Mouse (Mus musculus) splenic B cell, adult 2 months (primary cell): ENCODE data around the gene Cd2ap.
A peak's percentile ranks its signal among the peaks of the same experiment; 100 is the strongest.
"Not testable (repeated sequence)": the region's sequence is repeated elsewhere in the genome, so short reads cannot be mapped to it uniquely, and the experiment has no call there.

Experiments used
- DNase-seq: peaks from one replicate; pipeline ENCODE4 v3.0.0-alpha.2; 2011; ENCODE audit warnings: low read depth, low spot score
- H3K27me3 ChIP-seq: 2 replicates; pipeline ENCODE4 v1.6.1; 2012; ENCODE audit warnings: mild to moderate bottlenecking, low read length, moderate library complexity, mixed read lengths; ENCODE audit not compliant: control insufficient read depth, poor library complexity, insufficient read depth, severe bottlenecking
- H3K36me3 ChIP-seq: 2 replicates; pipeline ENCODE4 v1.6.1; 2012; ENCODE audit warnings: mild to moderate bottlenecking, low read length, moderate library complexity, mixed read lengths; ENCODE audit not compliant: control insufficient read depth, poor library complexity, insufficient read depth, severe bottlenecking

Gene Cd2ap

GRCm38 (mm10) chr17:42876001-42876903 is at the start of gene Cd2ap:
Gene Cd2ap (minus strand): TSS chr17:42876665.
- DNase-seq, result peak; percentile 98

GRCm38 (mm10) chr17:42924731-42925130 is 48.3 kb upstream of the Cd2ap start:
- no peaks in the 10 kb centered on the region for H3K36me3 ChIP-seq
- H3K27me3 ChIP-seq, result no peaks in the 10 kb centered on the region; the same call in 1 of the 2 replicates
- DNase-seq, result peak; percentile 37

More at GRCm38 (mm10) chr17:42876001-42876903, at the start of gene Cd2ap:
- Histone ChIP-seq H3K27me3 (no peaks in the 10 kb centered on the region), H3K36me3 (no peaks in the 10 kb centered on the region)

- no peaks in the 10 kb centered on the region for H3K36me3 ChIP-seq
- no peak for DNase-seq
- no peaks in the 10 kb centered on the region for H3K27me3 ChIP-seq
Measured at GRCm38 (mm10) chr17:42918810-42919209, 42.3 kb upstream of the Cd2ap start.

GRCm38 (mm10) chr17:42914726-42915125 is 38.3 kb upstream of the Cd2ap start:
- no peaks in the 10 kb centered on the region for H3K27me3 ChIP-seq
- peak; percentile 29 for DNase-seq
- no peaks in the 10 kb centered on the region for H3K36me3 ChIP-seq

- DNase-seq, result peak; percentile 39
- no peaks in the 10 kb centered on the region for H3K36me3 ChIP-seq
- no peaks in the 10 kb centered on the region for H3K27me3 ChIP-seq
Measured at GRCm38 (mm10) chr17:42912193-42912592, 35.7 kb upstream of the Cd2ap start.

GRCm38 (mm10) chr17:42910476-42910875 is 34.0 kb upstream of the Cd2ap start:
- no peak for DNase-seq
- Histone ChIP-seq H3K27me3 (no peaks in the 10 kb centered on the region), H3K36me3 (no peaks in the 10 kb centered on the region)

- Histone ChIP-seq H3K27me3 (no peaks in the 10 kb centered on the region), H3K36me3 (no peaks in the 10 kb centered on the region)
- DNase-seq, result no peak
Measured at GRCm38 (mm10) chr17:42909376-42909775, 32.9 kb upstream of the Cd2ap start.

GRCm38 (mm10) chr17:42908744-42909370 is 32.4 kb upstream of the Cd2ap start:
- Histone ChIP-seq H3K27me3 (no peaks in the 10 kb centered on the region), H3K36me3 (no peaks in the 10 kb centered on the region)
- DNase-seq, result no peak

GRCm38 (mm10) chr17:42908136-42908535 is 31.7 kb upstream of the Cd2ap start:
- Histone ChIP-seq H3K27me3 (no peaks in the 10 kb centered on the region), H3K36me3 (no peaks in the 10 kb centered on the region)
- no peak for DNase-seq

- not testable (repeated sequence) for H3K36me3 ChIP-seq, DNase-seq, H3K27me3 ChIP-seq
Measured at GRCm38 (mm10) chr17:42906456-42906855, 30.0 kb upstream of the Cd2ap start.

GRCm38 (mm10) chr17:42905919-42906318 is 29.5 kb upstream of the Cd2ap start:
- Histone ChIP-seq H3K27me3 (no peaks in the 10 kb centered on the region), H3K36me3 (no peaks in the 10 kb centered on the region)
- no peak for DNase-seq

GRCm38 (mm10) chr17:42900795-42901194 is 24.3 kb upstream of the Cd2ap start:
- Histone ChIP-seq H3K36me3 (no peaks in the 10 kb centered on the region), H3K27me3 (no peaks in the 10 kb centered on the region)
- DNase-seq, result no peak

GRCm38 (mm10) chr17:42887282-42887707 is 10.8 kb upstream of the Cd2ap start:
- Histone ChIP-seq H3K27me3 (no peaks in the 10 kb centered on the region), H3K36me3 (no peaks in the 10 kb centered on the region)
- peak; percentile 76 for DNase-seq

GRCm38 (mm10) chr17:42885091-42885501 is 8.6 kb upstream of the Cd2ap start:
- no peak for DNase-seq
- Histone ChIP-seq H3K36me3 (no peaks in the 10 kb centered on the region), H3K27me3 (no peaks in the 10 kb centered on the region)

GRCm38 (mm10) chr17:42884382-42884781 is 7.9 kb upstream of the Cd2ap start:
- DNase-seq, result no peak
- no peaks in the 10 kb centered on the region for H3K27me3 ChIP-seq
- no peaks in the 10 kb centered on the region for H3K36me3 ChIP-seq
